ENCODE assay signal across 17 mouse cellular contexts in the genomic region with DNA sequence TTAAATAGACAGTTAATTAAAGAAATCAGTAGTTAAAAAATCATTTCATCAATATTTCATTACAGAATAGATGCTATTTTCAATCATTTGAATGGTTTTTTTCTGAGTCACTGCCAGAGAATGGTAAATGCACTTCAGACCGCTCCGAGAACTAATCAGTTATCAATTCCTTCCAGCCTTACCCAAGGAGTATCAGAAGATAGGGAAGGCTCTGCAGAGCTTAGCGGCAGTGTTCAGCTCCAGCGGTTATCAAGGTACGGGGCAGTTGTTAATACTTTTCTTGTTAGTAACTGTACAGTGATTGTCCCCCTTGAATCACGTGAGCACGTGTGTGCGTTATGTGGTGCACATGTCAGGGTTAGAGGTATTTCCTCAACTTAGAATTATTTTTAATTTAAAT.
"Had no signal": no experiment of that assay in that cellular context is flagged by ENCODE, and none has a peak within 500 bp of the region (broad histone marks: within the 10 kb centered on the region; RNA-seq: fewer than 3 reads in every experiment).

No protein-coding gene starts in this region.

- H3K4me3 ChIP-seq: neural tube, embryonic 12.5 days; neural tube, embryonic 13.5 days; neural tube, embryonic 15.5 days; stomach, embryonic 15.5 days had no signal

- H3K27ac ChIP-seq: neural tube, embryonic 12.5 days; neural tube, embryonic 13.5 days; neural tube, embryonic 15.5 days; stomach, embryonic 15.5 days; stomach, postnatal 0 days had no signal

- H3K27me3 ChIP-seq: neural tube, embryonic 12.5 days; neural tube, embryonic 13.5 days; neural tube, embryonic 15.5 days; stomach, embryonic 15.5 days had no signal

- H3K9ac ChIP-seq: neural tube, embryonic 12.5 days; neural tube, embryonic 13.5 days; neural tube, embryonic 15.5 days; stomach, embryonic 15.5 days had no signal

- H3K9me3 ChIP-seq: neural tube, embryonic 12.5 days; neural tube, embryonic 13.5 days; neural tube, embryonic 15.5 days; stomach, embryonic 15.5 days had no signal

- H3K4me1 ChIP-seq: neural tube, embryonic 12.5 days; neural tube, embryonic 13.5 days; stomach, embryonic 15.5 days had no signal

- H3K4me2 ChIP-seq: neural tube, embryonic 12.5 days; neural tube, embryonic 13.5 days; neural tube, embryonic 15.5 days; stomach, embryonic 15.5 days had no signal

- DNase-seq: retina, postnatal 1 day; right cerebral cortex, adult 18-20 months; right cerebral cortex, postnatal 14 days; right cerebral cortex, postnatal 25 days; right cerebral cortex, postnatal 4 days; spleen, adult 18-20 months; thymus, adult 18-20 months; thymus, adult 2 months; thymus, postnatal 14 days; thymus, postnatal 25 days; thymus, postnatal 36 days; thymus, postnatal 4 days had no signal
